Mouse (Mus musculus) liver, postnatal 0 days (tissue): Measurements from ENCODE around the gene Cobll1. TPM values are rescaled to one million over a fixed set of nuclear protein-coding genes. Genes with fewer than 3 reads are reported as not detected.
A peak's percentile ranks its signal among the peaks of the same experiment; 100 is the strongest.

Experiments
- ATAC-seq: fragments of 200-750 bp; cut with Nextera tagmentation; 2 replicates; pipeline ENCODE4 v1.8.0; 2017; ENCODE audit warnings: mild to moderate bottlenecking, moderate library complexity
- DNase-seq: peaks from one replicate; pipeline ENCODE4 v3.0.0-alpha.2; 2016
- H3K27ac ChIP-seq: fragments of 300-500 bp; sonication (generic); 2 replicates; pipeline ENCODE4 v1.5.1; 2014; ENCODE audit warnings: antibody characterized with exemption, moderate library complexity, mild to moderate bottlenecking, low read depth
- H3K27me3 ChIP-seq: fragments of 300-500 bp; sonication (generic); 2 replicates; pipeline ENCODE4 v1.6.1; 2014; ENCODE audit warnings: low read length, control low read depth, mixed read lengths; ENCODE audit not compliant: insufficient read depth
- H3K36me3 ChIP-seq: fragments of 300-500 bp; sonication (generic); replicated peaks from 2 replicates; pipeline ENCODE4 v1.6.1; 2014; ENCODE audit warnings: mild to moderate bottlenecking, control low read depth, low read length, moderate library complexity, mixed read lengths; ENCODE audit not compliant: insufficient read depth
- H3K4me1 ChIP-seq: fragments of 300-500 bp; sonication (generic); 2 replicates; pipeline ENCODE4 v1.6.1; 2014; ENCODE audit warnings: antibody characterized with exemption, mild to moderate bottlenecking, control low read depth; ENCODE audit not compliant: insufficient read depth
- H3K4me2 ChIP-seq: fragments of 300-500 bp; sonication (generic); 2 replicates; pipeline ENCODE4 v1.6.1; 2014; ENCODE audit warnings: low read depth, mild to moderate bottlenecking, low read length, moderate library complexity, mixed read lengths
- H3K4me3 ChIP-seq: fragments of 300-500 bp; sonication (generic); 2 replicates; pipeline ENCODE4 v1.5.1; 2014; ENCODE audit warnings: low read depth, low read length
- H3K9ac ChIP-seq: fragments of 300-500 bp; sonication (generic); replicated peaks from 2 replicates; pipeline ENCODE4 v1.6.1; 2014; ENCODE audit warnings: mild to moderate bottlenecking, moderate library complexity
- H3K9me3 ChIP-seq: fragments of 300-500 bp; sonication (generic); 2 replicates; pipeline ENCODE4 v1.6.1; 2016; ENCODE audit warnings: mild to moderate bottlenecking, control low read depth, low read length, mixed read lengths
- CTCF ChIP-seq: sonication (generic); IDR thresholded peaks from 2 replicates; pipeline ENCODE4 v1.5.1; 2016; ENCODE audit warnings: antibody characterized with exemption, low read depth
- EP300 ChIP-seq: IDR thresholded peaks from 2 replicates; pipeline ENCODE4 v1.6.1; 2016; ENCODE audit warnings: antibody characterized with exemption, low read depth, mild to moderate bottlenecking
- WGBS: fragments of 180-500 bp; shearing (Covaris S2); extraction: QIAGEN DNeasy Blood & Tissue Kit; methylation state at CpG from one replicate; pipeline ENCODE4 v1.1.7; 2014; ENCODE audit not compliant: insufficient replicate concordance; 5-methylcytosine and 5-hydroxymethylcytosine counted together
- polyA plus RNA-seq: library from polyadenylated mRNA; unstranded; fragments of >200 nt; fragmentation: Nextera tagmentation; extraction: Ambion mirVana; gene quantifications from 2 replicates; pipeline ENCODE4 v1.2.1, GENCODE M21; 2015

Gene Cobll1
- polyA plus RNA-seq, 1 experiment from 2014 or later, result 7.0 TPM

DNA sequence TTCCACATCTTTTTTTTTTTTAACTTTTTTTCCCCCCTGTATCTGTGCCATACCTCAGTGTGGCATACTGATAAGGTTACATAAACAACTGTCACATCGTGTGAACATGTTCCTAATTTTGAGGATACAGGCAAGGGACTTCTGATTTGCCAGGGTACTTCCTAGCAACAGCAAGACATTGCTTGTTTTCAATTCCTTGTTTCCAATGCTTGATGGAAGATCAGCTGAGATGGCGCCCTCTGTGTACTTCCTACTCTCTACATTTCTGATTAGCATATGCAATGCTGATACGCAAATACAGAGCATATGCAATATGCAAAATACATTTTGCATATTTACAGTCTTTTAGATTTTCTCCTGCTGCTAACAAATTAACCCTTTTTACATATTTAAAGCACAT lies 152.0 kb downstream of the Cobll1 start:
- H3K4me3 ChIP-seq, result no peak overlapping the region
- no peak overlapping the region for H3K9ac ChIP-seq
- H3K9me3 ChIP-seq, result no peaks in the 10 kb centered on the region
- H3K27me3 ChIP-seq, result no peaks in the 10 kb centered on the region
- ATAC-seq (no peak), DNase-seq (no peak)
- no peak overlapping the region for H3K4me2 ChIP-seq
- 0 out of 2 replicates have a peak, but pooled peaks cover 4% of the 10 kb centered on the region for H3K36me3 ChIP-seq
- TF ChIP-seq CTCF (no peak), EP300 (no peak)
- 70% methylated on average over 3 of the region's 3 CpGs for WGBS
- H3K27ac ChIP-seq, result no peak overlapping the region
- no peaks in the 10 kb centered on the region for H3K4me1 ChIP-seq

GRCm38 (mm10) chr2:65083411-65083810 lies 155.8 kb downstream of the Cobll1 start:
- TF ChIP-seq CTCF (no peak), EP300 (no peak)
- 0 out of 2 replicates have a peak, but pooled peaks cover 4% of the 10 kb centered on the region for H3K36me3 ChIP-seq
- no peak overlapping the region for H3K4me2 ChIP-seq
- DNase-seq (no peak), ATAC-seq (peak; percentile 43)
- H3K9me3 ChIP-seq, result no peaks in the 10 kb centered on the region
- H3K27me3 ChIP-seq, result no peaks in the 10 kb centered on the region
- no peak overlapping the region for H3K9ac ChIP-seq
- H3K27ac ChIP-seq, result no peak overlapping the region
- no peak overlapping the region for H3K4me3 ChIP-seq
- H3K4me1 ChIP-seq, result no peaks in the 10 kb centered on the region

- Histone ChIP-seq H3K27ac (no peak overlapping the region), H3K4me2 (no peak overlapping the region), H3K4me1 (no peaks in the 10 kb centered on the region), H3K9me3 (no peaks in the 10 kb centered on the region), H3K9ac (no peak overlapping the region), H3K27me3 (no peaks in the 10 kb centered on the region), H3K4me3 (no peak overlapping the region), H3K36me3 (no peaks in the 10 kb centered on the region)
- 66% methylated on average over 3 of the region's 3 CpGs for WGBS
- no peak for ATAC-seq
- no peak for TF ChIP-seq EP300
- TF ChIP-seq CTCF, result no peak
- no peak for DNase-seq
These were observed 161.7 kb downstream of the Cobll1 start for GRCm38 (mm10) chr2:65077544-65077943.

DNA sequence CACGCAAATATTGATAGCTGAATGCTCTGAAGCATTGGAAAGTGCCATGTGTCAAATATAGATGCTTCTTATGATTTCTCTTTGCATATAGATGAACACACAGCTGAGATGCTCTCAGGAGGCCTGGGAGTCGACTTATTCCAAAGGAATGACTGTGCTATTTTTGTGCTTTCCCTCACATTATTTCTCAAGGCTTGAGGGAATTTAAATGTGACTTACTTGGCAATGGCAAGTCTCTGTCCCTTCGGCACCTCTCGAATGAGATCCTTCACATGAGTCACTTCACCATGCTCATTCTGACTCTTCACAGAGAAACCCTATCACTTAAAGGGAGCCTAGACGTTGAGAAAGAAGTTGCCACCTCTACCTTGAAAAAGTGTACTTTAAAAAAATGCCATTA lies 163.4 kb downstream of the Cobll1 start:
- Histone ChIP-seq H3K4me2 (no peak overlapping the region), H3K36me3 (no peaks in the 10 kb centered on the region), H3K9ac (no peak overlapping the region), H3K9me3 (no peaks in the 10 kb centered on the region), H3K4me3 (no peak overlapping the region), H3K27ac (no peak overlapping the region), H3K4me1 (no peaks in the 10 kb centered on the region), H3K27me3 (no peaks in the 10 kb centered on the region)
- no peak for DNase-seq
- TF ChIP-seq CTCF, result no peak
- no peak for TF ChIP-seq EP300
- WGBS, result 84% methylated on average over 5 of the region's 5 CpGs
- ATAC-seq, result no peak

GRCm38 (mm10) chr2:65075431-65075830 lies 163.8 kb downstream of the Cobll1 start:
- Histone ChIP-seq H3K4me2 (no peak overlapping the region), H3K9ac (no peak overlapping the region), H3K27me3 (no peaks in the 10 kb centered on the region), H3K4me3 (no peak overlapping the region), H3K36me3 (no peaks in the 10 kb centered on the region), H3K27ac (no peak overlapping the region), H3K4me1 (no peaks in the 10 kb centered on the region), H3K9me3 (no peaks in the 10 kb centered on the region)
- no peak for DNase-seq
- no peak for ATAC-seq
- no peak for TF ChIP-seq EP300
- no peak for TF ChIP-seq CTCF
- 82% methylated on average over 4 of the region's 4 CpGs for WGBS

GRCm38 (mm10) chr2:65072205-65072604 lies 167.0 kb downstream of the Cobll1 start:
- 73% methylated on average over 3 of the region's 3 CpGs for WGBS
- DNase-seq, result no peak
- TF ChIP-seq EP300 (no peak), CTCF (no peak)
- no peaks in the 10 kb centered on the region for H3K9me3 ChIP-seq
- H3K27ac ChIP-seq, result no peak overlapping the region
- no peaks in the 10 kb centered on the region for H3K4me1 ChIP-seq
- no peaks in the 10 kb centered on the region for H3K36me3 ChIP-seq
- no peak overlapping the region for H3K9ac ChIP-seq
- H3K4me3 ChIP-seq, result no peak overlapping the region
- H3K4me2 ChIP-seq, result no peak overlapping the region
- ATAC-seq, result no peak
- no peaks in the 10 kb centered on the region for H3K27me3 ChIP-seq

DNA sequence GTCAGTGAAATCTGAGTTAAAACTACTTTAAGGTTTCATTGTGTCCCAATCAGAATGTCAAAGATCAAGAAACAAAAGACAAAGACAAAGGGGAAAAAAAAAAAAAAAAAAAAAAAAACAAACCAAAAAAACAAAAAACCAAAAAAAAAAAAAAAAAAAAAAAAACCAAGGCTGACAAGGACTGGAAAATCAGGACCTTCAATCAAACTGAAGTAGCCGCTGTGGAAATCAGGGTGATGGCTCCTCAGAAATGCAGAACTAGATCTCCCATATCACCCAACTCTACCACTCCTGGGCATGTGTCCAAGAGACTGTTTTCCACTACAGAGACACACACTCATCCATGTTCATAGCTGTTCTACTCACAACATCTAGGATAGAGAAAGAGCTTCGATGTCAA lies 185.4 kb downstream of the Cobll1 start:
- Histone ChIP-seq H3K9me3 (no peaks in the 10 kb centered on the region), H3K4me1 (no peaks in the 10 kb centered on the region), H3K4me3 (no peak overlapping the region), H3K4me2 (no peak overlapping the region), H3K27ac (no peak overlapping the region), H3K27me3 (no peaks in the 10 kb centered on the region), H3K9ac (no peak overlapping the region), H3K36me3 (no peaks in the 10 kb centered on the region)
- ATAC-seq (no peak), DNase-seq (no peak)
- 74% methylated on average over 2 of the region's 2 CpGs for WGBS
- TF ChIP-seq CTCF (no peak), EP300 (no peak)
